Mouse (Mus musculus) olfactory bulb, adult 2 months (tissue): Measurements from ENCODE around the gene 4932438H23Rik. TPM values are rescaled to one million over a fixed set of nuclear protein-coding genes. Genes with fewer than 3 reads are reported as not detected.

Experiments used
- H3K27ac ChIP-seq: fragments of 200-500 bp; 2 replicates; pipeline ENCODE4 v1.5.1; 2012; ENCODE audit warnings: low read depth, low read length; ENCODE audit not compliant: insufficient read depth
- H3K4me1 ChIP-seq: fragments of 200-500 bp; 2 replicates; pipeline ENCODE4 v1.6.1; 2012; ENCODE audit warnings: low read length; ENCODE audit not compliant: control insufficient read depth, insufficient read depth
- H3K4me3 ChIP-seq: fragments of 200-500 bp; 2 replicates; pipeline ENCODE4 v1.5.1; 2012; ENCODE audit warnings: mild to moderate bottlenecking, low read depth, low read length, moderate library complexity; ENCODE audit not compliant: insufficient read depth
- CTCF ChIP-seq: fragments of 200-500 bp; IDR thresholded peaks from 2 replicates; pipeline ENCODE4 v1.5.1; 2012; ENCODE audit warnings: low read depth, mild to moderate bottlenecking, low read length, moderate library complexity; ENCODE audit not compliant: insufficient read depth
- POLR2A ChIP-seq: fragments of 200-500 bp; IDR thresholded peaks from 2 replicates; pipeline ENCODE4 v1.6.1; 2012; ENCODE audit warnings: mild to moderate bottlenecking, low read depth, low read length, moderate library complexity; ENCODE audit not compliant: insufficient read depth
- WGBS: fragments of 180-500 bp; shearing (Covaris S2); methylation state at CpG from one replicate; pipeline ENCODE4 v1.1.7; 2018; 5-methylcytosine and 5-hydroxymethylcytosine counted together
- polyA plus RNA-seq: library from polyadenylated mRNA; stranded (reverse); fragments of >200 nt; gene quantifications from 2 replicates; pipeline ENCODE4 v1.2.4, GENCODE M21; 2012; ENCODE audit warnings: low replicate concordance; ENCODE audit not compliant: missing spikeins, insufficient read depth, insufficient read length

Gene 4932438H23Rik
- polyA plus RNA-seq, 1 experiment = not detected

GRCm38 (mm10) chr16:91055150-91055549 is 39.8 kb downstream of the 4932438H23Rik start:
- no peak overlapping the region for H3K27ac ChIP-seq
- TF ChIP-seq CTCF = no peak
- no peak for TF ChIP-seq POLR2A
- H3K4me3 ChIP-seq = no peak overlapping the region
- 82% methylated on average over 5 of the region's 5 CpGs for WGBS
- H3K4me1 ChIP-seq = peaks cover 17% of the 10 kb centered on the region

- H3K4me3 ChIP-seq = no peak overlapping the region
- TF ChIP-seq POLR2A (no peak), CTCF (no peak)
These were observed 41.3 kb downstream of the 4932438H23Rik start for GRCm38 (mm10) chr16:91053599-91053998.

GRCm38 (mm10) chr16:91045511-91045910 is 49.4 kb downstream of the 4932438H23Rik start:
- H3K27ac ChIP-seq = no peak overlapping the region
- TF ChIP-seq CTCF (no peak), POLR2A (no peak)
- H3K4me3 ChIP-seq = no peak overlapping the region
- 0 out of 2 replicates have a peak, but pooled peaks cover 2% of the 10 kb centered on the region for H3K4me1 ChIP-seq
- WGBS = 55% methylated on average over 8 of the region's 8 CpGs

More at GRCm38 (mm10) chr16:91053599-91053998, 41.3 kb downstream of the 4932438H23Rik start:
- H3K4me1 ChIP-seq = peaks cover 17% of the 10 kb centered on the region
- no peak overlapping the region for H3K27ac ChIP-seq
- 36% methylated on average over 8 of the region's 8 CpGs for WGBS

DNA sequence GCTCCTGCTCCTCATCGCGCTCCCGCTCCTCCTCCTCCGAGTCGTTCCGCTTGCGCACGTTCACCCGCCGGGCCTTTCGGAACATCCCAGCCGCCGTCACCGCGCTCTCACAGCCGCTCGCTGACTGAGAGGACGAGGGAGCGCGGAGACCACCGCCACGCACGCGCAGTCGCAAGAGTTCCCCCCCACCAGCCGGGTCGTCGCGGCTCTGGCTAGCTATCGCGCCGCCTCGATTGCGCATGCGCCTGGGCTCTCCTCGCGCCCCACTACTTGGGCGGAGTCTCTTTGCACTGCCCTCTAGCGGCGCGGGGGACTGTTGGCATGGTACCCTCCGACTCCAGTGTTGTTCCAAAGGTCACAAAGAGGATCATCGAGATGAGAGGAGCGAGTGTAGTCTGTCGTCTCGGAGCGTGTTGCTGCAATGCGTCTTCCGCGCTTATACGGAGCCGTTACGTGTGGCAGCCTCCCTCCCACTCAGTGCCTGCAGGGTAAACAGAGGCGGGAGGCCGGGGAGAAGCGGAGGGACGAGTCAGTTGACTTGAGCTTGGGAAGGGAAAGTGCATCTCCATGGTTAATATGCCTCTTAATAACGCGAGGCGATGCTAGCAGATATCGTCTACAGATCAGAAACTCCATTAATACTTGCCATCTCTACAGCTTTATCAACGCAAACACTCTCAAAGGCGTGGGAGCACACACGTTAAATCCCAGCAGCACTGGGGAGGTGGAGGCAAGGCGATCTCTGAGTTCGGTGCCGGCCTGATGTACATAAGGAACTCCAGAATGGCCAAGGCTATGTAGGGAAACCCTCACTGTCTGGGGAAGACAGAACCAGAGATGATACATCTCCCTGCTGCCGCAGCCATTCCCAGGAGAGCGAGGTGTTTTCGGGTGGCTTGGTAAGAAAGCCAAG is 50.4 kb downstream of the 4932438H23Rik start, which contains the start of gene Paxbp1:
Gene Paxbp1, minus strand, starts transcription at position 274 of the 913 bp plus-strand sequence.
- WGBS = 1% methylated on average over 70 of the region's 70 CpGs
- TF ChIP-seq POLR2A (peak; percentile 41), CTCF (peak; percentile 70; the same call in 1 of the 2 replicates)
- Histone ChIP-seq H3K4me1 (0 out of 2 replicates have a peak, but pooled peaks cover 2% of the 10 kb centered on the region), H3K27ac (peak within 1 kb of the TSS; percentile 81), H3K4me3 (peak within 1 kb of the TSS; percentile 72)

DNA sequence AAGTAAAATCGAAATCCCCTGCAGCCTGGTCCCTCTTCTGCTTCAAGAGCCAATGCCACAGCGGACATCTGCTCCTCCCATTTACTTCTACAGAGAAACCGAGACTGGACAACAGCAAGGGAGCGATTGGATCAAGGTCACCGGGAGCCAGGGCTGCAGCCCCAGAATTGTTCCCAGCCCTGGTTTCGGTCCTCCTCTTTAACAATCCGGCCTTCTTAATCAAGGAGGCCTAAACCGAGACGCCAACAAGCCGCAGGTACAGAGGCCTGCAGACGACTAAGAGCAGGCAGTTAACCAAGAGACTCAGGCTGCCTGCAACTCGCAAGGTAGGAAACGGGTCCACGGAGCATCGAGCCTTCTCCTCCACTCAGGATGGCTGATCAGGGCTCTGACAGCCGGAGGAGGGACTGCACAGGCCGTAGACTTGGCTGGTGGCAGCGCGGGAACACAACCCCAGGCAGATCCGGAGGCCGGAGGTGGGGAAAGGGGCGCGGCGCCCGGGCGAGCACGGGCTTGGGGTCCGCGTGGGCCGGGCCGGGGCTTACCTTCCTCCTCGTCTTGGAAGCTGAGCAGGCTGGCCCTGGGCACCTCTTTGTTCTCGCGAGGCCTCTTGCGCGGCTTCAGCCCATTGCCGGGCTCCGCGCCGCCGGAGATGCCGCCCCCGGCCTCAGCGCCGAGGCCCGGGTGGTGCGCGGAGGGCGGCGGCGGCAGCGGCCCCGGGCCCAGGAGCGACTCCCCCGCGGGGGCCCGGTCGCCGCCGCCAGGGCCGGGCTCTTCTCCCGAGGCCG is 51.3 kb downstream of the 4932438H23Rik start:
- Histone ChIP-seq H3K4me1 (0 out of 2 replicates have a peak, but pooled peaks cover 2% of the 10 kb centered on the region), H3K27ac (peak overlapping the region; percentile 58), H3K4me3 (peak overlapping the region; percentile 72)
- no peak for TF ChIP-seq CTCF
- TF ChIP-seq POLR2A = no peak
- WGBS = under 1% methylated on average over 61 of the region's 63 CpGs

DNA sequence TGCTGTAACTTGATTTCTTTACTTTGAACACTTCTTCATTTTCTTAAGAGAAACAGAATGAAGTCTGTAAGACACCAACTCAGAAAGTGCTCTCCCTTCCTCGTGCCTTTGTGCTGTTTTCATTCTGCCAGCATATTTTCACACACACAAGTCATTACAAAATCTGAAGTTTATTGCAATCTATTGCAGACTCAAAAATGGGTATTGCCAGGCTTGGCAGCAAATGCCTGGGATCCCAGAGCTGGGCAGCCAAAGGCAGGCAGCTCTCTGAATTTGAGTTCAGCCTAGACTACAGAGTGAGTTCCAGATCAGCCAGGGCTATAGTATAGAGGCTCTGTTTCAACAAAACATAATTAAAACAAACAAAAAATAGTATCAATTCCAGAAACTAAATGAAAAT is 52.3 kb downstream of the 4932438H23Rik start:
- Histone ChIP-seq H3K4me3 (peak overlapping the region; percentile 19; the same call in 1 of the 2 replicates), H3K4me1 (0 out of 2 replicates have a peak, but pooled peaks cover 2% of the 10 kb centered on the region), H3K27ac (no peak overlapping the region)
- 9% methylated on average over 1 of the region's 1 CpGs for WGBS
- TF ChIP-seq POLR2A = no peak
- no peak for TF ChIP-seq CTCF

GRCm38 (mm10) chr16:91035866-91036265 is 59.1 kb downstream of the 4932438H23Rik start:
- WGBS = 85% methylated on average over 10 of the region's 10 CpGs
- Histone ChIP-seq H3K4me3 (no peak overlapping the region), H3K27ac (no peak overlapping the region), H3K4me1 (no peaks in the 10 kb centered on the region)
- TF ChIP-seq CTCF (no peak), POLR2A (no peak)

DNA sequence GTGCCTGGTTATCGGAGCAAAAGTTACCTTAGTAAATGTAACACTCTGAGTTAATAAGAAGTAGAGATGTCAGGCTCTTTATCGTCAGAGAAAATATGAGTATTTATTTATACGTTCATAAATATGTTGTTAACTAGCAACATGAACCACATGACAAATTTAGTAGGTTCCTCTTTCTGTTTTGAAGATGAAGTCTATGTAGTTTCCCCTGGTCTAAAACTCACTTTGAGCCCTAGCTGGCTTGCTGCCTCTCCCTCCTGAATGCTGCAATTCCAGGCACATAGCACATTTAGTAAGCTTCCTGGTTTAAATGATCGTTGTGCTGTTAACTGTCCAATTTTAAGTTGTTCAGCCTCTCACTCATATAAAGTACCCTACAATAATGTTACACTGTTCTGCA is 64.2 kb downstream of the 4932438H23Rik start:
- TF ChIP-seq POLR2A (no peak), CTCF (no peak)
- no peak overlapping the region for H3K27ac ChIP-seq
- H3K4me3 ChIP-seq = no peak overlapping the region
- H3K4me1 ChIP-seq = no peaks in the 10 kb centered on the region
- 81% methylated on average over 4 of the region's 4 CpGs for WGBS

- Histone ChIP-seq H3K4me1 (no peaks in the 10 kb centered on the region), H3K4me3 (no peak overlapping the region), H3K27ac (no peak overlapping the region)
- TF ChIP-seq CTCF (no peak), POLR2A (no peak)
- WGBS = 86% methylated on average over 2 of the region's 2 CpGs
These were observed 65.0 kb downstream of the 4932438H23Rik start for GRCm38 (mm10) chr16:91029901-91030300.
